Mouse (Mus musculus) brown adipose tissue, adult 24 weeks (tissue): ENCODE results near the gene Ppme1. TPM values are rescaled to one million over a fixed set of nuclear protein-coding genes. Genes with fewer than 3 reads are reported as not detected.

Experiments
- H3K27ac ChIP-seq: fragments of 200-500 bp; replicated peaks from 2 replicates; pipeline ENCODE4 v1.5.1; 2012; ENCODE audit warnings: low read depth, mild to moderate bottlenecking, low read length
- H3K4me1 ChIP-seq: fragments of 200-500 bp; 2 replicates; pipeline ENCODE4 v1.6.1; 2012; ENCODE audit warnings: low read length, mixed read lengths; ENCODE audit not compliant: control insufficient read depth, insufficient read depth, insufficient read length
- H3K4me3 ChIP-seq: fragments of 200-500 bp; 2 replicates; pipeline ENCODE4 v1.5.1; 2012; ENCODE audit warnings: low read depth, mild to moderate bottlenecking, low read length, moderate library complexity; ENCODE audit not compliant: insufficient read depth
- polyA plus RNA-seq: library from polyadenylated mRNA; stranded (reverse); fragments of >200 nt; gene quantifications from 2 replicates; pipeline ENCODE4 v1.2.4, GENCODE M21; 2012; ENCODE audit not compliant: missing spikeins, insufficient read depth, insufficient read length

Ppme1 gene
- 34.9 and 38.1 TPM in 2 replicates for polyA plus RNA-seq

DNA sequence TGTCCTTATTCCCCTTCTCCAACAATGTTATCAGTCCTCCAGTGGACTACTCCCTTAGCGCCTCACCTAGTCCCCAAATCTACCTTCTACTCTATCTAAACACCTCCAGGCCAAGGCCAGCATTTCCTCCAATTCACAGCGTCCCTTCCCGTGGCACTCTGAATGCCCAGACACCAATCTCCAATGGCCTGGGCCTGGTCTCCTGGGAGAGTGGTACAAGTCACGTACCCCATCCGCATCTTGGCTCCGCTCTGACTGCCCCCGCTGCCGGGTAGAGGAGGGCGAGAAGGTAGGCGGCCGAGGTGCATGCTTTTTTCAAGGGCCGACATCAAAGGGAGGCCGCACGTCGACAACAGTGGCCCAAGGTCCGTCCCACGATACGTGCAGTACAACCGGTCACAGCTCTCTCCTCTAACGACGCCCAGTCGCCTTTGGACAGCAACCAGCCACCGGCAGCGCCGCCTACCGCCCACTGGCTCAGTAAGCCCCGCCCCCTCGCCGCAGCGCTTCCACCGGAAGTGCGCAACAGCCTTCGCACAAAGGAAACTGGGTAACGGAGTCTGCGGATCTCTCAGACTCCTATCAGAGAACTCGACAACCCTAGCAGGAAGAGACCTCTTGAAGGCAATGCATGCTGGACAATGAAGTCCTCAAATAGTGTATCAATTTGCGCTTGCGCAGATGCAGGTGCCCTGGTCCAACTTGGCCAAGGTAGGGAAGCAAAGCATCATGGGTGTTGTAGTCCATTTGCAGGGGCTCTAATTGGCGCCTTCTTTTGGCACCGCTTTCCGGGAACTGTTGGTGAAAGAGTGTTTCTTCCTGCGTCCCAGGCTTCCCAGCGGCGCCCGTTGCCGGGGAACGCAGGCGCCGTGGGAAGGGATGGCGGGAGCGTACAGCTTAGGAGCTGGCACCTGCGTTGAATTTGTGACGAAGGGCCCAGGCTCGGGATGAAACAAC is at the start of gene Ppme1, which contains the start of gene C2cd3:
TSS of gene Ppme1 (minus strand) at position 813 of the 957 bp plus-strand sequence.
TSS of gene C2cd3 (plus strand) at position 739 of the 957 bp plus-strand sequence.
- H3K27ac ChIP-seq: peak within 1 kb of the TSS; percentile 69
- H3K4me1 ChIP-seq: no peaks in the 10 kb centered on the region
- peak within 1 kb of the TSS; percentile 76 for H3K4me3 ChIP-seq

DNA sequence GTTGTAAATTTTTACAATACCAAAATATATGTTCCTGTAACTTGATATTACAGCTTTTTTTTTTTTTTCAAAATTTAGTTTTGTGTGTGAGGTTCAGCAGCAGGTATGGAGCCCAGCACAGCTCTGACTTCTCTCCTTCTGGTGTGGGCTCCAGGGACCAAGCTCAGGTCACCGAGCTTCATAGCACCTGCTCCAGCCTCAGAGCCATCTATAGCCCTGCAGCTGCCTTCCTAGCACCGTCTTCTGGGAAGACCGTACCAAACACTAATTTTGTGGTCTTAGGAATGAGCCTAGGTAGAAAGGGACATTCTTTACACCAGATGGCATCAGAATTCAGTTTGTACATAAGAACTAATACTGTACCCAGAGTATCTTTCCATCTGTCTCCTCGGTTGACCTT is 36.6 kb upstream of the Ppme1 start:
- H3K4me1 ChIP-seq: no peaks in the 10 kb centered on the region
- H3K4me3 ChIP-seq: no peak overlapping the region
- no peak overlapping the region for H3K27ac ChIP-seq

DNA sequence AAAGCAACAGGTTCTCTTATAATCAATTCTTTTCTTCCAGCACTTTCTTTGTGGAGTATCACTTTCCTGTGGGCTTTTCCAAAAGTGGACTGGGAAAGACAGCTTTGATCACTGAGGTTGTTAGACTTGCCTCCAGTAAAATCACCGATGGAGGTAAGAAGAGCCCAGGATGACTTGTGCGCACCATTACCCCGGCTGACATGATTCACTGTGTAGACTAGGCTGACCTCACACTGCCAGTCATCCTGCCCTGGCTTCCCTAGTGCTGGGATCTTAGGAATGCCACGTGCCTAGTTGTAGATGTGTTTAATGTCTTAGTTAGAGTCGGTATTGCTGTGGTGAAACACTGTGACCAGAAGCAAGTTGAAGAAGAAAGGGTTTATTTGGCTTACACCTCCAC is 35.6 kb upstream of the Ppme1 start:
- H3K4me3 ChIP-seq: no peak overlapping the region
- no peak overlapping the region for H3K27ac ChIP-seq
- no peaks in the 10 kb centered on the region for H3K4me1 ChIP-seq

DNA sequence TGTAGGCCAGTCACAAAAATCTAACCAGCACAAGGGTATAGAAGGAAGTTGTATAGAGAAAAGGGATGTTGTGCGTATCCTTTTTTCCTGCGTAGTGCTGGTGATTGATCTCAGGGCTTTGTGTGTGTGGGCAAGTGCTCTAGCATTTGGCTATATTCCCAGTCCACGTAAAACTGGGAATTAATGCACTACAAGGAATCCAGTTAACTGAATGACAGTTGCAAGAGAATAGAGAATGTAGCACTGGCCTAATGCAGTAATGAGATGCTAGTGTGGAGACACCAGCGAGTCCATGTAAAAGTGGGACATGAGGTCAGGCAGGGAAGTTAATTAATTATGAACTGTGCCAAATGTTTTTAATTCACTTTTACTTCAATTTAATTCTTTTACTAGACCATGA is 30.6 kb upstream of the Ppme1 start:
- peaks cover 3% of the 10 kb centered on the region for H3K4me1 ChIP-seq

DNA sequence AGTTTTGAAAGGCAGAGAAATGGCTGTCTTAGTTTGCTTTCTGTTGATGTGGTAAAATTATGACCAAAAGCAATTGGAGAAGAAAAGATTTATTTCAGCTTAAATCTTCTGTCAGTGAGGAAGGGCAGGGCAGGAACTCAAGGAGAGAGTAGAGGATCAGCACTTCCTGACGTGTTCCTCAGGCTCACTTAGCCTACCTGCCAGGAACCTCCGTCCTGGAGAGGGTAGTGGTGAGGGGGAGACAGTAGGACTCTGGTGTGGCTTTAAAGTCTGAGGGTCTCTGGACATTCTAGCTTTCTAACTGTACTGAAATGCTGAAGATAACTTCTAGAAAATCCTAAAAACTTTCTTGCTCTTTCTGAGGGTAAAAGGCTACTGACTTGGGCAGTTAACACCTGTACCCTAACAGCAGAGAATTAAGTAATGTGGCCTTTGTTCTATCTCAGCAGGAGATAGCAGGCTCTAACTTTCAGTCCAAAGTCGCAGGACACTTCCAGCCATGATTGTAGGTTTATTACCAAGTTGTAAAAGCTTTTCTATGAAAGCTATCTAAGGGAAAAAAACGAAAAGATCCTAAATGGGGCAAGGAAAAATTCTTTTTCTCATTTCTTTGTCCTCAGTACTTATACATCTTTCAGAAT is 28.9 kb upstream of the Ppme1 start:
- Histone ChIP-seq H3K4me3 (no peak overlapping the region), H3K27ac (no peak overlapping the region), H3K4me1 (peaks cover 3% of the 10 kb centered on the region)

More for the DNA sequence above, 30.6 kb upstream of the Ppme1 start:
- Histone ChIP-seq H3K27ac (no peak overlapping the region), H3K4me3 (no peak overlapping the region)

DNA sequence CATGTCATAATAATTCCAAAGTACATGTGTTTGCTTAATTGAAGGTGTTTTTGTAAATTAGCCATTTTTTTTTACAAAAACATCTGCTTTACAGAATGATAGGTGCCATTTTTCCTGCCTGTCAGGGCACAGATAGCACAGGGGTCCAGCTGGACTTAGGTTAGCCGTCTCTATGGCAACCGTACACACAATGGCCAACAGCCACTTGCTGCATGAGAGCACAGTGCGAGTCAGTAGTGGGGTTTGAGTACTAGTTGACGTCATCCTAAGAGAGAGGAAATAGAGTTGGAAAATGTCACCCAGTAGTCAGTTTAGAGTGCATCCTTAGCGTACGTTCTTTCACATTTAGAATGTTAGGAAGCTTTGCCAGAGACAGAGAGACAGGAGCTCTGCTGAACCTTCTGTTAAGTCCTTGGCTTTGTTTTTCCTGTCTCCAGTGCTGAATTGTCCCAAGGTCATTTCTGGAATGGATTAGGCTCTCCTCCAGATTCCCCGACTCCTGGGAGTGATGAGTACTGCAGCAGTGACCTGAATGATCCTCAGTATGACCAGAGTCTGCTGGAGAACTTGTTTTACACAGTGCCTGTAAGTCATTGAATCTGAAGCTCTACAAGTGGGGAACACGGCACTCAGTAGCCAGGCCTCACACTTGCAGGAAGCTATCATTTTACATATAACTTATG is 27.3 kb upstream of the Ppme1 start:
- peak overlapping the region; percentile 68 for H3K27ac ChIP-seq
- H3K4me1 ChIP-seq: peaks cover 3% of the 10 kb centered on the region
- H3K4me3 ChIP-seq: no peak overlapping the region

DNA sequence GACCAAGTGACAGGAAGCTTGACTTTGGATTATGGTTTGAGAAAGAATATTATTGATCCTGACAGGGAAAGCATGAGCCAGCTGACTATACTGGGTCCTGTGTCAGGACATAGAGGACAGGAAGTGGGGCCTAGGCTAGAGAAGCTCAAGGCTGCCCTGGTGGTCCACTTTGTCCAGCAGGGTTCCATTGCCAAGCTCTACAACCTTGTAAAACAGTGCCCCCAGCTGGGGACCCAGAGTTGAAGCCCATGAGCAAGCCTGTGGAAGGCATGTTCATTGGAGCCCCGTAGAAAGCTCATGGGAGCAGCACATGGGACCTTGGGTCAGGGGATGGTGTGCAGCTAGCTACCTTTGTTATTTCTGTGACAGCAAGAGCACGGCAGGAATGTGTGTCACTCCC is 20.2 kb upstream of the Ppme1 start:
- Histone ChIP-seq H3K27ac (no peak overlapping the region), H3K4me3 (no peak overlapping the region)

DNA sequence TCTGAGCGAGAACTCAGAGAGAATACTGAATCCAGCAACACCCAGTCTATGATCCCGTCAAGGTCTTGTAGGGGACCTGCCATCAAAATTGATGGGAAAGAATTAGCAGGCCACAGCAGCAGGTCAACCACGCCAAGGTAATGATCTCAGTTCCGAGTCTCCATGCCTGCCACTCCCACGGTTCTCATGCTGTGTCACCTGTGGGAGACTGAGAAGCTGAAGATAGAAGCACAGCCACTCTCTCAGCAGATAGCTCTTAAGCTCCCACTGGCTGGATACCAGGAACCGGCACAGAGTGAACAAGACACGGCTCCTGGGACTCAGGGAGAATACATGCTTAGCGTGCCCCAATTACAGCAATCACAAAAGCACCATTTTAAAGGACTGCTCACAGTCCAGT is 18.1 kb upstream of the Ppme1 start:
- Histone ChIP-seq H3K4me3 (no peak overlapping the region), H3K27ac (no peak overlapping the region), H3K4me1 (no peaks in the 10 kb centered on the region)

More for the DNA sequence above, 20.2 kb upstream of the Ppme1 start:
- H3K4me1 ChIP-seq: no peaks in the 10 kb centered on the region

DNA sequence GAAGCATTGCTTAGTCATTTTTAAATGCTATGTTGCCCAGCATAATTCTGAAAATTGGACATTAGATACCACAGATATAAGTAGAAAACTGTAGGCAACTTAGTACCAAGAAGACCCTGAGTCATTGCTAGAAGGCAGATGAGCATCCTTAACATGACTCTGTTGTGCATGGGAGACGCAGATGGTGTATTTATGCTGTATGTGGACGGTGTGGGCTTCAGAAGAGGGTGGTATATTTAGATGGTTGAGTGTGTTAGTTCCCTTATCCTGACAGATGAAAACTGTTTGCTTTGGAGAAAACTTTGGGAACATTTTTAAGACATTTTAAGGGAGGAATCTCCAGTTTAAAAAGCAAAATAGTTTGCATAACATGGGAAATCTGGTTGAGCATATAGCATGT is 16.1 kb upstream of the Ppme1 start:
- H3K4me1 ChIP-seq: no peaks in the 10 kb centered on the region

DNA sequence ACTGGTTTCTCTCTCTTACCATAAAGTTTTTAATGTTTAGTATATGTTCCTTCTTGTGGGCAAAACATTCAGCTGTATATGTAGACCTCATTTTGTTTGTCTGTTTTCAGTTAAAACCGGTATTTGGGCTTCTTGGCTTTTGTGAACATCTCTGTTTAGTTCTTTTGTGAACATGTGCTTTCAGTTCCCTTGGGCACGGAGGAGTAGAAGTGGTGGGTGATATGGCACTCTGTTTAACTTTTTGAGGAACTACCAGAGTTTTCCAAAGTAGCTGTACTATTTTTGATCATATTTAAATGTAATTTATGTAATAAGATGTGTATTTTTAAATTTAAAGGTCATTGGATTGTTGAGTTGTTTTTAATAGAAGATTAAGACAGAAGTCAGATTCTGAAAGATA is 11.1 kb upstream of the Ppme1 start:
- Histone ChIP-seq H3K27ac (no peak overlapping the region), H3K4me1 (no peaks in the 10 kb centered on the region), H3K4me3 (no peak overlapping the region)

More for the DNA sequence above, 16.1 kb upstream of the Ppme1 start:
- no peak overlapping the region for H3K4me3 ChIP-seq
- H3K27ac ChIP-seq: no peak overlapping the region

DNA sequence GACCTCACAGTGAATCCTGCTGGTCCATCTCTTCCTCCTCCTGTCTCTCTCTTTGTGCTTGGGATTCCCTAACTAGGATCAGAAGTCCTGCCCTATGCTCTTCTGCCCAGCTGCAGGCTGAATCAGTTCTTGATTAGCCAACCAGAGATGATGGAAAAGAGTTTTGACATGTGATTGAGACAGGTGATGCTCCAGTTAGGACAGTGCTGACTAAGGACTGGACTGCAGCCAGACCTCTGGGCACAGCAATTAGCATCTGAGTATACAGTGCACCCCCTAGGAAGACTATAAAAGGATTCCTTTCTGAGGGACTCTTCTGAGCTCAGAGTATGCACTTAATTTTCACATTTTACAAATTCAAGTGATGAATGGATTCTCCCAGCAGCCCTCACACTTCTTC is 9.1 kb upstream of the Ppme1 start:
- no peak overlapping the region for H3K27ac ChIP-seq
- H3K4me1 ChIP-seq: no peaks in the 10 kb centered on the region
- H3K4me3 ChIP-seq: no peak overlapping the region

DNA sequence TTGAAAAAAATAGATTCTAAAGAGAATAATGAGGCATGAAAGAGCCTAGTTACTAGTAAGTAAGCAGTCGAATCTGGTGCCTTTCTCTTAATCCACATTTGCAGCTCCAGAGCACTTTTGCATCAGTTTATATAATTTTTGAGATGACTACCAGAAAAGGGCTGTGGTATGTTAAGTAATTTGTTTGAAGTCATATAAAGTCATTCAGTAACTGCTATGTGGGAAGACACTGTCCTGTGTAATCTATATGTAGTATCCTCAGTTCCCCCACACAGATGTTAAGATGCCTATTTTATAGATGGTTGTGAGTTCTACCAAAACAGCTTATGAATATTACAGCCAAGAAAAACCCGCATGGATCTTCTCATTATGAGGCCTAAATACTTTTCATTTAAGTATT is 6.2 kb upstream of the Ppme1 start:
- H3K4me1 ChIP-seq: no peaks in the 10 kb centered on the region
- H3K27ac ChIP-seq: no peak overlapping the region
- H3K4me3 ChIP-seq: no peak overlapping the region

DNA sequence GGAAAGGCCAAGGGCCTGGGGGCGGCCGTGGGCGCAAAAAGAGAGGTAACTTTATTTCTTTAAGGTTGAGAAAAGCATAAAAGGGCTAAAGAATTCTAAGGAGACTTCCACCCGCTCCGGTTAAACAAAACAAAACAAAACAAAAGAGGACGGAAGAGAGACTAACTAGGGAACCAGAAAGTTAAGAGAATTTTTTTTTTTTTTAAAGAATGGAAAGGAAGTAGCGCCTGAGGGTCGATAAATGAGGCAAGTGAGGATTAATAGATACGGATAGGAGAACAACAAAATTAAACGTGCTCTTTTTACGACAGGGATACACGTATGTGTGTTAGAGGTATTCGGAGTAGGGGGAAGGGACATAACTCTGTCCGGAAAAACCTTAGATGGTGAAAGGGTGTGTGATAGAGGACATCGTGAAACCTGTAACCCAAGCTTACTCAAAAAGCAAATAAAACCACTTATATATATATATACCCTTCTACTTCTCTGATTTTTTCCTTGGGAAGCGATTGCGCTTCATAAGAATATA is 409 bp upstream of the Ppme1 start:
- peak overlapping the region; percentile 64 for H3K4me3 ChIP-seq
- no peaks in the 10 kb centered on the region for H3K4me1 ChIP-seq
- peak overlapping the region; percentile 56 for H3K27ac ChIP-seq

DNA sequence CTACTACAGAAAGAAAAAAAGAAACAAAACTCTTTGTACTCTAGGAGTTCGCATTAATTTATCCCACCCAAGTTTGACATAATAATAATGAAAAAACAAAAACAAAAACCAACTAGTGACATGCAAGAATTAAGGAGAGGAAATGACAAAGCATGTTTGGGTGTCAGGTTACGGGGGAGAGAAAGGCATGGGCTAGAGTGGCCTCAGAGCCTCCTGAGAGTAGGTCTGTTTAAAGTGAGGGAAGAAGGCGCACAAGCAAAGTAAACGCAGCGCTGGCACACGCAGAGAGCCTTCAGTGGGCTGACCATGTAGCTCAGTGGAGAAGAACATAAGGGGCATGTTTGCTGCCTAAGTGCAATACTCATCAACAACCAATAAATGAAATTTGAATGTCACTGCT is 7.2 kb downstream of the Ppme1 start:
- no peaks in the 10 kb centered on the region; the same call in 1 of the 2 replicates for H3K4me1 ChIP-seq
- no peak overlapping the region for H3K27ac ChIP-seq
- no peak overlapping the region for H3K4me3 ChIP-seq

DNA sequence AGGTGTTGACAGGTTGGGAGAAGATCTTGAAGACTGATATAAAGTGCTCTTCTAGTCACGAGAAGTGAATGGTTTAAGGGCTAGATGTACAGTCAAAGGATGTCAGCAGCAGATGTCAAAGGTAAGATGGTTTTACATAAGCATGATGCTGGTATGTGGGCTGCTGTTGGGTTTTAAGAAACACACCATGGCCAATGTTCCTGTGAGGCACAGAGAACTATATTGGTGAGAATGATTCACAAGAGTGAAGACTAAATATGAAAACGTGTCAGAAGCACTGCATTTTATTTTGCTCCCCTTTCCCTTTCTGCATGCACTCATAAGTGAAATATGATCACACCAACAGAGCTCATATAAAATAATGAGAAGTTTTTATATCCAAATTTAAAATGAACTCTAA is 8.9 kb downstream of the Ppme1 start:
- no peak overlapping the region for H3K27ac ChIP-seq
- no peaks in the 10 kb centered on the region; the same call in 1 of the 2 replicates for H3K4me1 ChIP-seq
- no peak overlapping the region for H3K4me3 ChIP-seq
